Mouse (Mus musculus): ENCODE data around the gene Kctd20.

GRCm38 (mm10) chr17:29007243-29007640 is 55.5 kb downstream of the Kctd20 start:
- TF ChIP-seq CTCF (conservative IDR thresholded peaks at IDR 0.05; ENCODE audit: low read length) = no peak
- no peak for TF ChIP-seq NANOG (IDR thresholded peaks at IDR 0.05; ENCODE audit: borderline replicate concordance, low read length)
- TF ChIP-seq POU5F1 (IDR thresholded peaks at IDR 0.05; ENCODE audit: borderline replicate concordance, low read length) = no peak
